Mouse (Mus musculus) myocyte (in vitro differentiated cells): ENCODE results near the gene March5.

Experiments used
- CEBPB ChIP-seq: IDR thresholded peaks from 2 replicates; pipeline ENCODE4 v1.6.1; 2011; ENCODE audit warnings: mild to moderate bottlenecking, moderate library complexity; ENCODE audit not compliant: poor library complexity, insufficient read depth, severe bottlenecking
- E2F4 ChIP-seq: IDR thresholded peaks from one replicate; pipeline ENCODE4 v1.6.1; 2011; ENCODE audit warnings: mild to moderate bottlenecking, control low read depth, moderate library complexity; ENCODE audit not compliant: insufficient read depth
- MAX ChIP-seq: IDR thresholded peaks from one replicate; pipeline ENCODE4 v1.6.1; 2011; ENCODE audit warnings: low read depth, mild to moderate bottlenecking, control low read depth
- MYOD1 ChIP-seq, 3 experiments: IDR thresholded peaks; one replicate each; pipeline ENCODE4 v1.6.1; 2011; ENCODE audit warnings: control low read depth in 2 of 3, low read depth in 2 of 3, mild to moderate bottlenecking in 2 of 3, moderate library complexity in 1 of 3; ENCODE audit not compliant: insufficient read length in 2 of 3, control insufficient read depth in 1 of 3
- MYOG ChIP-seq, 3 experiments: IDR thresholded peaks; one replicate each; pipeline ENCODE4 v1.6.1; 2011; ENCODE audit warnings: control low read depth in 2 of 3, low read depth in 2 of 3, mild to moderate bottlenecking in 2 of 3; ENCODE audit not compliant: insufficient read length in 2 of 3, control insufficient read depth in 1 of 3, insufficient read depth in 1 of 3
- POLR2A ChIP-seq: IDR thresholded peaks from one replicate; pipeline ENCODE4 v1.6.1; 2011; ENCODE audit warnings: low read depth, mild to moderate bottlenecking, control low read depth, moderate library complexity; ENCODE audit not compliant: insufficient read length
- SRF ChIP-seq: IDR thresholded peaks from one replicate; pipeline ENCODE4 v1.6.1; 2011; ENCODE audit warnings: low read depth; ENCODE audit not compliant: control insufficient read depth, insufficient read length
- TCF12 ChIP-seq: IDR thresholded peaks from one replicate; pipeline ENCODE4 v1.6.1; 2011; ENCODE audit warnings: mild to moderate bottlenecking, control low read depth; ENCODE audit not compliant: poor library complexity, insufficient read depth, severe bottlenecking
- TCF3 ChIP-seq: IDR thresholded peaks from one replicate; pipeline ENCODE4 v1.6.1; 2011; ENCODE audit warnings: low read depth, control low read depth; ENCODE audit not compliant: insufficient read length
- USF1 ChIP-seq: IDR thresholded peaks from one replicate; pipeline ENCODE4 v1.6.1; 2011; ENCODE audit warnings: low read depth, mild to moderate bottlenecking, control low read depth, moderate library complexity

- TF ChIP-seq USF1: no peak
- no peak for TF ChIP-seq POLR2A
- no peak for TF ChIP-seq E2F4
- TF ChIP-seq MYOD1 (IDR thresholded peaks at IDR 0.05; ENCODE audit: control insufficient read depth in 1 of 3, insufficient read length in 2 of 3, low read depth in 2 of 3): no peak
- TF ChIP-seq MYOG (IDR thresholded peaks at IDR 0.05; ENCODE audit: control insufficient read depth in 1 of 3, insufficient read depth in 1 of 3, insufficient read length in 2 of 3, low read depth in 2 of 3): no peak
- no peak for TF ChIP-seq TCF12
- no peak for TF ChIP-seq MAX
- TF ChIP-seq CEBPB: no peak
- TF ChIP-seq TCF3: no peak
- no peak for TF ChIP-seq SRF
These were observed 29.3 kb upstream of the March5 start for GRCm38 (mm10) chr19:37177819-37178708.
